Mouse (Mus musculus) liver, embryonic 13.5 days (tissue): ENCODE data around the gene Dhx29. TPM values are rescaled to one million over a fixed set of nuclear protein-coding genes. Genes with fewer than 3 reads are reported as not detected.

Source experiments
- ATAC-seq: fragments of 200-750 bp; cut with Nextera tagmentation; 2 replicates; pipeline ENCODE4 v1.8.0; 2017; ENCODE audit warnings: low read depth, mild to moderate bottlenecking, moderate number of reproducible peaks, moderate library complexity
- DNase-seq: peaks from one replicate; pipeline ENCODE4 v3.0.0; 2022
- H3K27ac ChIP-seq: fragments of 300-500 bp; sonication (generic); 2 replicates; pipeline ENCODE4 v1.5.1; 2015; ENCODE audit warnings: moderate library complexity, mild to moderate bottlenecking, inconsistent platforms
- H3K27me3 ChIP-seq: fragments of 300-500 bp; sonication (generic); 2 replicates; pipeline ENCODE4 v1.6.1; 2015; ENCODE audit warnings: mild to moderate bottlenecking, inconsistent platforms
- H3K36me3 ChIP-seq: fragments of 300-500 bp; sonication (generic); 2 replicates; pipeline ENCODE4 v1.6.1; 2015; ENCODE audit warnings: mild to moderate bottlenecking, inconsistent platforms
- H3K4me1 ChIP-seq: fragments of 300-500 bp; sonication (generic); replicated peaks from 2 replicates; pipeline ENCODE4 v1.6.1; 2015; ENCODE audit warnings: inconsistent platforms
- H3K4me2 ChIP-seq: fragments of 300-500 bp; sonication (generic); 2 replicates; pipeline ENCODE4 v1.6.1; 2015; ENCODE audit warnings: inconsistent platforms, mild to moderate bottlenecking, moderate library complexity
- H3K4me3 ChIP-seq: fragments of 300-500 bp; sonication (generic); replicated peaks from 2 replicates; pipeline ENCODE4 v1.5.1; 2015; ENCODE audit warnings: mild to moderate bottlenecking, inconsistent platforms
- H3K9ac ChIP-seq: fragments of 300-500 bp; sonication (generic); 2 replicates; pipeline ENCODE4 v1.6.1; 2015; ENCODE audit warnings: mild to moderate bottlenecking, inconsistent platforms
- H3K9me3 ChIP-seq: fragments of 300-500 bp; sonication (generic); replicated peaks from 2 replicates; pipeline ENCODE4 v1.6.1; 2016; ENCODE audit warnings: inconsistent platforms
- WGBS: fragments of 180-500 bp; shearing (Covaris S2); methylation state at CpG from one replicate; pipeline ENCODE4 v1.1.7; 2015; ENCODE audit not compliant: insufficient replicate concordance; 5-methylcytosine and 5-hydroxymethylcytosine counted together
- polyA plus RNA-seq: library from polyadenylated mRNA; unstranded; fragments of >200 nt; fragmentation: Nextera tagmentation; extraction: Ambion mirVana; gene quantifications from 2 replicates; pipeline ENCODE4 v1.2.1, GENCODE M21; 2015

Gene Dhx29
- polyA plus RNA-seq, 1 experiment from 2014 or later: 13.2 TPM

DNA sequence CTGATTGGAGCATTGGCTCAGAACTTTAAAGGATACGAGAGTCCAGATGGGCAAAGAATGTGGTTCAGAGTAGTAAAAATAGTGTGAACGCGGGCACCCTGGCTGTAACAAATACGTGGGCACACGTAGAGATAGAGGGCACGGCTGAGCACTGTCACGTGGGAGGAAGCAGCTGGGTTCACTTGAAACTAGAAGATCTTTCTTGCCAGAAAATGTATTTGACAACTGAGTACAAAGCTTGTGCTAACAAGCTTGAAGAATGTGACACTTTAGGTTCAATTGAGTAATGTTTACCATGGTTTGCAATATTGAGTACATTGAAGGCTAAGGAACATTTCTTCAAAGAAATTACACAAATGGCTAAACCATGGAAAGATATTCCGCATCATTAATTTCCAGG lies 10.9 kb downstream of the Dhx29 start:
- Histone ChIP-seq H3K4me3 (no peak overlapping the region), H3K9ac (no peak overlapping the region), H3K4me1 (peaks cover 16% of the 10 kb centered on the region), H3K27ac (no peak overlapping the region), H3K9me3 (no peaks in the 10 kb centered on the region), H3K27me3 (no peaks in the 10 kb centered on the region), H3K36me3 (peaks cover 40% of the 10 kb centered on the region), H3K4me2 (no peak overlapping the region)
- DNase-seq (no peak), ATAC-seq (no peak)
- WGBS: 86% methylated on average over 8 of the region's 8 CpGs

DNA sequence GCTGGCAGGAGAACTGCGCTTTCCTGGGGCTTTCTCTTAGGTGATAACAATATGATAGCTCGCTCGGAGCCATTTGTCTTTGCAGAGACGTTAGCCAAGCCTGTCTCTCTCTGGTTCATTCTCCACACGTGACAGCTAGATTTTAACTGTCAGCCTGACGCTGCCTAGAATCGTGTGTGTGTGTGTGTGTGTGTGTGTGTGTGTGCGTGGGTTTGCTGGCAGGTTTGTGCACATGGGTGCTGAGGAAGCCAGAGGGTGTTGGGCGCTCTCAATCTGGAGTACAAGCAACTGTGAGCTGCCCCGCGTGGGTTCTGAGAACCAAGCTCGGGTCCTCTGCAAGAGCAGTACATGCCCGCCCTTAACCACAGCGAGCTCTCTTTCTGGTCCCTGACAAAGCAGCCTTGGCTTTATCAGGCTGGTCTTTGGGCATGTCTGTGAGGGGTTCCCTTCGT lies 14.7 kb downstream of the Dhx29 start:
- Histone ChIP-seq H3K4me3 (0 out of 2 replicates have a peak overlapping the region, but pooled peaks have one; percentile 6), H3K4me2 (peak overlapping the region; percentile 48)

DNA sequence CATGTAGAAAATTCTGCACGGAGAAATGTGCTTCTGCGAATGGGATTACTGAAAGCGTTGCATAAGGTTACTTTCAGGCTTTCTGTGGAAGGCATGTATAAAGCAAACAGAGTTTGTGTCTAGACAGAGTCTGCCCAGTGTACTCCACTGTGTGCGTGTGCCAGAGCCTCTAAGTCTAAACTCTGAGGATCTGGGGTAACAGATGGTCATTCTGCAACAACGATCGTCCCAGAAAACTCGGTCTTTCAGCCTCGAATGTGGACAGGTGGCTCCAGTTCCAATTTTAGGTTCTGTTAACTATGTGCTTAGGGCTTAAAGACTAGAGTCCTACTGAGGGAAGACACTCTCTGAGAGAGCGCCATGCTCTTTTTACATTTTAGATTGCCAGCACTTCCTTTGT lies 18.1 kb downstream of the Dhx29 start:
- no peak for DNase-seq
- Histone ChIP-seq H3K9ac (no peak overlapping the region), H3K27me3 (no peaks in the 10 kb centered on the region), H3K4me3 (no peak overlapping the region), H3K4me2 (no peak overlapping the region), H3K27ac (no peak overlapping the region), H3K9me3 (no peaks in the 10 kb centered on the region), H3K4me1 (peaks cover 16% of the 10 kb centered on the region), H3K36me3 (peaks cover 66% of the 10 kb centered on the region)
- ATAC-seq: no peak
- 89% methylated on average over 9 of the region's 9 CpGs for WGBS

More for the DNA sequence above, 14.7 kb downstream of the Dhx29 start:
- Histone ChIP-seq H3K9me3 (no peaks in the 10 kb centered on the region), H3K36me3 (peaks cover 60% of the 10 kb centered on the region), H3K27me3 (no peaks in the 10 kb centered on the region), H3K27ac (peak overlapping the region; percentile 47; the same call in 1 of the 2 replicates), H3K9ac (peak overlapping the region; percentile 36; the same call in 1 of the 2 replicates), H3K4me1 (peaks cover 16% of the 10 kb centered on the region)
- WGBS: 29% methylated on average over 15 of the region's 15 CpGs
- DNase-seq (peak; percentile 10), ATAC-seq (peak; percentile 88)

DNA sequence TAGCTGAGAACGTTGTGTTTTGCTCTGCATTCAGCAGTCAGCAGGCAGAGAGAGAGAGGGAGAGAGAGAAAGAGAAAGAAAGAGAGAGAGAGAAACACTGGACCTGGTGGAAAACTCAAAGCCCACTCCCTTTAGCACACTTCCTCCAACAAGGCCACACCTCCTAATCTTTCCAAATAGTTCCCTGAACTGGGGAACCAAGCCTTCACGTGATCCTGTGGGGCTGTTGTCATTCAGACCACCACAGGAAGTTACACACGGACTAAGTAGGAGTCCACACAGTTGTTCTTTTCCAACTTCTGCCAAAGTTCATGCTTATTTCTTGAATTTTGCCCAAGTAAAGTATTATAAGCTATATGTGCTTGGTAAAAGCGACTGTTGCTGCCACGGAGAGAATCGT lies 18.6 kb downstream of the Dhx29 start:
- ATAC-seq: no peak
- Histone ChIP-seq H3K4me3 (no peak overlapping the region), H3K27ac (no peak overlapping the region), H3K9ac (no peak overlapping the region), H3K4me2 (no peak overlapping the region), H3K4me1 (peaks cover 15% of the 10 kb centered on the region), H3K27me3 (no peaks in the 10 kb centered on the region), H3K9me3 (no peaks in the 10 kb centered on the region), H3K36me3 (peaks cover 71% of the 10 kb centered on the region)
- WGBS: 68% methylated on average over 6 of the region's 6 CpGs
- DNase-seq: no peak

DNA sequence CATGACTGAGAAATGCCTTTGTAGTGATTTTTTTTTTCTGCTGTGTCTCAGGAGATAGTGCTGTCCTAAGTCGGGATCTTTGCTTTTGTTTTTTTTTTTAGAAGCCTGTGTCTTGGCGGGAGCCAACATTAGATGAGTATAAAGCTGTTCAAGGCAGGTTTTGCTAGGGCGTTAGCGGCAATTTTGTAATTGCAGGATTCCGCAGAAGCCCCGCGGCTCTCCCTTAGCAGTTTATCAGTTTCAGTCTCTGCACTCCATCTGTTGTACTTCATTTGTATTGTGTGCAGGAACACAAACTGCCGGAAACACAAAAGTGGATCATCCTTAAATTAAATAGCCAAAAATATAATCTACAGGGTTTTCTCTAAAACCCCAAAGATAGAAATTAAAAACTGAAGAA lies 26.8 kb downstream of the Dhx29 start:
- DNase-seq (no peak), ATAC-seq (no peak)
- 90% methylated on average over 8 of the region's 8 CpGs for WGBS
- H3K4me3 ChIP-seq: no peak overlapping the region
- H3K36me3 ChIP-seq: peaks cover 71% of the 10 kb centered on the region
- no peak overlapping the region for H3K9ac ChIP-seq
- no peak overlapping the region for H3K4me2 ChIP-seq
- H3K27me3 ChIP-seq: no peaks in the 10 kb centered on the region
- H3K9me3 ChIP-seq: no peaks in the 10 kb centered on the region
- no peaks in the 10 kb centered on the region for H3K4me1 ChIP-seq
- H3K27ac ChIP-seq: no peak overlapping the region

DNA sequence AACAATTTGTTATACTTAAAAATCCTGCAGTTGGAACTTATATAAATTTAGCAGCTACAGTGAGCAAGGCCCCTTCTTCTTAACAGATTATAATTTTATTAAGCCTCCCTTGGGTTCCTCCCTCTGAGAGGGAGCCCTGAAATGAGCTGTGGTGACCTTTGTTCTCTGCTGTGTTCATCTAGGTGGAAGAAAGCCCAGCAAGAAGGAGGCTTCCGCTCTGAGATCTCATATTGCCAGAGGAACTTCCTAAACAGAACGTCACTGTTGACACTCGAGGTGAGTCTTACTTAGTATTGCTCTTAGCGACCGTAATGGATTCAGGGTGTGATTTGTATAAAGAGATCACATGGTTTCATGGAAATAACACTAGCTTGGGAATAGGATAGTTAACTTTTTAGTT lies 35.8 kb downstream of the Dhx29 start:
- Histone ChIP-seq H3K27ac (no peak overlapping the region), H3K9ac (no peak overlapping the region), H3K9me3 (no peaks in the 10 kb centered on the region), H3K27me3 (no peaks in the 10 kb centered on the region), H3K4me1 (no peaks in the 10 kb centered on the region), H3K4me3 (no peak overlapping the region), H3K36me3 (peaks cover 55% of the 10 kb centered on the region), H3K4me2 (no peak overlapping the region)
- no peak for DNase-seq
- no peak for ATAC-seq
- WGBS: 81% methylated on average over 5 of the region's 5 CpGs

DNA sequence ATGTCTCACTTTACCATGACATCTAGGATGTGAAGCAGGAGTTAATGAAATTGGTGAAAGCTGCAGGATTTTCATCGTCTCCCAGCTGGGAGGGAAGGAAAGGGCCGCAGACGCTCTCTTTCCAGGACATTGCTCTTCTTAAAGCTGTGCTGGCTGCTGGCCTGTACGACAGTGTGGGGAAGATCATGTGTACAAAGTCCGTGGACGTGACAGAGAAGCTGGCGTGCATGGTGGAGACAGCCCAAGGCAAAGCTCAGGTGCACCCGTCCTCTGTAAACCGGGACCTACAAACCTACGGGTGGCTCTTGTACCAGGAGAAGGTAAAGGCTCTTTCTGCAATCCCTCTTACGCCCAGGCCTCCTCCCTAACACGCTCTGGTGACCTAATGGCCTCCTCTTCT lies 37.2 kb downstream of the Dhx29 start:
- Histone ChIP-seq H3K27me3 (no peaks in the 10 kb centered on the region), H3K4me2 (no peak overlapping the region), H3K27ac (no peak overlapping the region), H3K4me1 (no peaks in the 10 kb centered on the region), H3K36me3 (peaks cover 52% of the 10 kb centered on the region), H3K9me3 (no peaks in the 10 kb centered on the region), H3K4me3 (no peak overlapping the region), H3K9ac (no peak overlapping the region)
- no peak for DNase-seq
- WGBS: 86% methylated on average over 12 of the region's 12 CpGs
- ATAC-seq: no peak

DNA sequence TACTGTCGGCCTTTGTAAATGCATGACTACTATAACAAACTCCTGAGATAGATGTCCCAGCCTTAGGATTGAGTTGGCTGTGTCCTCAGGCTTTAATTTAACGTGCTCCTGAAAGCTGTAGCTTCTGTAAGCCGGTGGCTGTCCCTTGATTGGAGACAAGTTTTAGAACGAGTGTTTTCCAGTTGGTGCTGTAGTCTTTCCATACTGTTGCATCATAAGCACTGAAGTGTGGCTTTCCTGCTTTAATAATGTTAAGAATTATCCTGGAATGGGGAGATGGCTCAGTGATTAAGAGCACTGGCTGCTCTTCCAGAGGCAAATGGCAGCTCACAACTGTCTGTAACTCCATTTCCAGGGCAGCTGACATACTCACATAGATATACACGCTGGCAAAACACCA lies 40.0 kb downstream of the Dhx29 start:
- no peak for ATAC-seq
- Histone ChIP-seq H3K9ac (no peak overlapping the region), H3K4me2 (no peak overlapping the region), H3K4me1 (no peaks in the 10 kb centered on the region), H3K4me3 (no peak overlapping the region), H3K27ac (no peak overlapping the region), H3K36me3 (peaks cover 43% of the 10 kb centered on the region), H3K9me3 (no peaks in the 10 kb centered on the region), H3K27me3 (no peaks in the 10 kb centered on the region)
- no peak for DNase-seq
- WGBS: 79% methylated on average over 5 of the region's 5 CpGs

DNA sequence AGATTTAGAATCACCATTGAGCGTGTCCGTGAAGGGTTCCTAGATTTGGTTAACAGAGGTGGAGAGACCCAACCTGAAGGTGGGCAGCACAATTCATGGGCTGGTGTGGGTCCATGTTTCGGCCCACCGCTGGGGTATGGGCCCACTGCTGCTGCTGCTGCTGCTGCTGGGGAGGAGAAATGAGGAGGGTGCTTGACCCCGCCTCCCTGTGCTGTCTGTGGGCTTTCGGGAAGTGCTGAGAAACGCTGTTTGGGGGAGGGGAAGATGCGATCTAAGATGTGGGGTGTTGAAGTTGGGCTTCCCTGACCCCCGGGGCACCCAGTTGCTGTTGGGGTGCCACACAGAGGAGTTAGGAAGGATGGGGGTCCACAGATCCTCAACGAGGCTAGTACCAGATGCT lies 49.5 kb downstream of the Dhx29 start:
- ATAC-seq: no peak

DNA sequence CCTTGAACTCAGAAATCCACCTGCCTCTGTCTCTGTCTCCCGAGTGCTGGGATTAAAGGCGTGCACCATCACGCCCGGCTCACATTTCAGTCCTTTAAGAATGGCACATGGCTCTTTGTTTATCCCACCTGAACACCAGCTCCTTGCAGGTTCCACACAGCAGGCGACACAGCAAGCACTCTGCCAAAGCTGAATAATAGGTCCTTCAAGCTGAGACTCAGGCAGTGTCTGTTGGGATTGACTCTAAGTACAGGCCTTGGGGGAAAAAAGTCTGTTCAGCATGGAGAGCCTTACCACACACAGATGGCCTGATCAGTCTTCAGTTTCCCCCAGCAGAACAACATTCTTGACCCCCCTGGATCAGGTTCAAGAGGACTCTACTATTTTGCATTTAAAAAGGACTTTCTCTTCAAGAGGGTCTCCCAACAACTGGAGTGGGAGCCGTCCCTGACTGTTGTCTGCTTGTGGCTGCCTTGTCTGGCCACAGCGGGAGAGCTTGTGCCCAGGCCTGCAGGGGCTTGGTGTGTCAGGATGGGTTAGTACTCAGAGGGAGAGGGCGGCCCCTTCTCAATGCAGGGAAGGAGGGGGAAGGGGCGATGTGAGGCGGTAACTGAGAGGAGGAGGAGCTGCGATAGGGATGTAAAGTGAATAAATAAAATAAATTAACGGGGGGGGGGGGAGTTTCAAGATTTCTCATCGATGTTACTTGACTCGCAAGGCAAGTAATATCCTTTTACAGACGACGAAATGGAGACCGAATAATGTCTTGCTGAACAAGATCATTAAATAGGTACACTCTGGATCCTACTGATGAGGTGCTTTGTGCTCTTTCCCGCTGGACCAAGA lies 58.6 kb downstream of the Dhx29 start:
- ATAC-seq: no peak
- no peaks in the 10 kb centered on the region for H3K36me3 ChIP-seq
- no peak overlapping the region for H3K27ac ChIP-seq
- H3K9me3 ChIP-seq: no peaks in the 10 kb centered on the region
- peaks cover 16% of the 10 kb centered on the region for H3K4me1 ChIP-seq
- 11% methylated on average over 18 of the region's 18 CpGs for WGBS
- no peak overlapping the region for H3K9ac ChIP-seq
- no peak overlapping the region for H3K4me3 ChIP-seq
- H3K27me3 ChIP-seq: peaks cover 86% of the 10 kb centered on the region
- no peak for DNase-seq
- no peak overlapping the region for H3K4me2 ChIP-seq

More for the DNA sequence above, 49.5 kb downstream of the Dhx29 start:
- DNase-seq: no peak
- no peak overlapping the region for H3K4me2 ChIP-seq
- no peak overlapping the region for H3K9ac ChIP-seq
- H3K27ac ChIP-seq: no peak overlapping the region
- no peaks in the 10 kb centered on the region for H3K9me3 ChIP-seq
- H3K27me3 ChIP-seq: peaks cover 49% of the 10 kb centered on the region
- H3K4me3 ChIP-seq: no peak overlapping the region
- WGBS: 27% methylated on average over 10 of the region's 10 CpGs
- no peaks in the 10 kb centered on the region for H3K4me1 ChIP-seq
- H3K36me3 ChIP-seq: no peaks in the 10 kb centered on the region

DNA sequence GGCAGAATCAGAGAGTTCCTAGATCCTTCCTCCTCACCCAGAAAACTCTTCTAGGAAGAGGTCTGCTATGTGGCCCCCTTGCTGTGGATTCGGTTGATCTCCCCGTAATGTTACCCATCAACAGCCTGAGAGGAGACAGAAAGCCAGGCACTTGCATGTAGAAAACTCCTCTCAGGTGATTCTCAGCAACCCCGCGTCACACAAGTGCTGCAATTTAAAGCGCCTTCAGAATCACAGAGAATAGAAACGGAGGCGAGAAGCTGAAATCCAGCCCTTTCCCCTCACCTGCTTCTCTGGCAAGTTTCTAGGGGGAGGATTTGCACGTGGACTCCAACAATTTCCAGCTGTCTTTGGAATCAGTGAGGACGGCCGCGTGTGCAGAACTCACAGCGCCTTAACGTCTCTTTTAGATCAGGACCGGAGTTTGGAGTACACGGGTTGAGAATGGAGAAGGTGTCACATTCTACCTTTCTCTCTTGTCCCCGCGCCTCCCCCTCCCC lies 59.2 kb downstream of the Dhx29 start:
- no peaks in the 10 kb centered on the region for H3K9me3 ChIP-seq
- H3K36me3 ChIP-seq: no peaks in the 10 kb centered on the region
- H3K4me3 ChIP-seq: peak overlapping the region; percentile 53; the same call in 1 of the 2 replicates
- WGBS: 2% methylated on average over 17 of the region's 17 CpGs
- DNase-seq (no peak), ATAC-seq (no peak)
- H3K4me2 ChIP-seq: 0 out of 2 replicates have a peak overlapping the region, but pooled peaks have one; percentile 75
- H3K4me1 ChIP-seq: peaks cover 16% of the 10 kb centered on the region
- H3K9ac ChIP-seq: no peak overlapping the region
- H3K27me3 ChIP-seq: peaks cover 88% of the 10 kb centered on the region
- no peak overlapping the region for H3K27ac ChIP-seq
